Mouse (Mus musculus): ENCODE measurements at regions not wholly inside any gene's neighbourhood (a gene's known extent, or its start where the extent isn't known, plus 50 kb on each side); places are given as distances from the start of the nearest gene placed in this dataset.
"Not testable (repeated sequence)": the region's sequence is repeated elsewhere in the genome, so short reads cannot be mapped to it uniquely, and the experiment has no call there.

GRCm38 (mm10) chr12:19125541-19125940 is 611.2 kb downstream of the 5730507C01Rik start:
- H3K9me3 ChIP-seq, result peaks cover 70% of the 10 kb centered on the region
- H3K27ac ChIP-seq, result no peak overlapping the region
- WGBS, result 74% methylated on average over 4 of the region's 4 CpGs
- no peaks in the 10 kb centered on the region for H3K27me3 ChIP-seq (ENCODE audit: insufficient read depth, poor library complexity, severe bottlenecking)
- H3K4me3 ChIP-seq, result no peak overlapping the region
- DNase-seq (ENCODE audit: low spot score), result no peak
- no peaks in the 10 kb centered on the region for H3K4me1 ChIP-seq (replicated peaks)
- no peaks in the 10 kb centered on the region for H3K36me3 ChIP-seq

- Histone ChIP-seq H3K36me3 (no peaks in the 10 kb centered on the region), H3K4me1 (replicated peaks) (no peaks in the 10 kb centered on the region), H3K4me3 (no peak overlapping the region), H3K9me3 (peaks cover 47% of the 10 kb centered on the region), H3K27ac (no peak overlapping the region), H3K27me3 (ENCODE audit: insufficient read depth, poor library complexity, severe bottlenecking) (no peaks in the 10 kb centered on the region)
- DNase-seq (ENCODE audit: low spot score), result no peak
- 12% methylated on average over 43 of the region's 43 CpGs for WGBS
Observed at GRCm38 (mm10) chr12:19175631-19176030, 661.3 kb downstream of the 5730507C01Rik start.

DNA sequence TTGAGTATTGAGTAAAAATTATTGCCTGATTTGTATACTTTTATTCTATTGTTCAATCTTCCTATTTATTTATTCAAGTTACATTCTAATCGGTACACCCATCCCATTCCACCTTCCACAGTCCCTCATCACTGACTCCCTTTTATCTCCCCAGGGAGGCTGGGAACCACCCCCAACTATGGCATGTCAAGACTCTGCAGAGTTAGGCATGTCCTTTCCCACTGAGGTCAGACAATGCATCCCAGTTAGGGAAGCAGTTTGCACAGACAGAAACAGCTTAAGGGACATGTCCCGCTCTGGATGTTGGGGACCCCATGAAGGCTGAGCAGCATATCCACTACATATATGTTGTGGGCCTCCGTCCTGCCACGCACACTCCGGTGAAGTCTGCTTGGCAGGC is 678.1 kb downstream of the 5730507C01Rik start:
- DNase-seq (ENCODE audit: low spot score), result no peak
- WGBS, result 92% methylated on average over 5 of the region's 5 CpGs
- H3K27ac ChIP-seq, result no peak overlapping the region
- no peaks in the 10 kb centered on the region for H3K27me3 ChIP-seq (ENCODE audit: insufficient read depth, poor library complexity, severe bottlenecking)
- H3K9me3 ChIP-seq, result peaks cover 47% of the 10 kb centered on the region
- H3K4me3 ChIP-seq, result no peak overlapping the region
- H3K4me1 ChIP-seq (replicated peaks), result no peaks in the 10 kb centered on the region
- H3K36me3 ChIP-seq, result no peaks in the 10 kb centered on the region

DNA sequence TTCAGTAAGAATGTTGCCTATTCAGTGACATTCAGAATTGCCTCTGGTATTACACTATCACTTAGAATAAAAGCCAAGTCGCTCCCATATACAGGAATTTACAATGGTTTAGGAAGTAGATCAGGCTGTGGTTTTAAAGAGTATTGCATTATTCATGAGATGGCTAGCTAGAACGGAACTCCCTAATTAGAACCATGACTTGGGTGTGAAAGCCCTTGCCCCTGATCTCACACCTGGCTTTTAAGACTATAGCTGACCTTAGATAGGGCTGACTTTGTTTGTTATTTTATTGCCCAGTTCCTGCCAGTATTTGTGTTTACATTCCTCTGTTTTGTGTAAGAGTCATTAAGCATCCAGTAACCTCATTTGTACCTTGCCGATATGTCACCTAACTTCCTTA is 678.7 kb downstream of the 5730507C01Rik start:
- H3K36me3 ChIP-seq; H3K4me1 ChIP-seq (replicated peaks); H3K27ac ChIP-seq; H3K4me3 ChIP-seq; H3K27me3 ChIP-seq (ENCODE audit: insufficient read depth, poor library complexity, severe bottlenecking); DNase-seq (ENCODE audit: low spot score): not testable (repeated sequence)
- H3K9me3 ChIP-seq, result peaks cover 47% of the 10 kb centered on the region
- WGBS, result 81% methylated on average over 3 of the region's 3 CpGs

GRCm38 (mm10) chr12:19223996-19224395 is 709.7 kb downstream of the 5730507C01Rik start:
- H3K27me3 ChIP-seq (ENCODE audit: insufficient read depth, poor library complexity, severe bottlenecking), result not testable (repeated sequence)
- whole genome bisulfite sequencing, result 85% methylated on average over 1 of the region's 1 CpGs

DNA sequence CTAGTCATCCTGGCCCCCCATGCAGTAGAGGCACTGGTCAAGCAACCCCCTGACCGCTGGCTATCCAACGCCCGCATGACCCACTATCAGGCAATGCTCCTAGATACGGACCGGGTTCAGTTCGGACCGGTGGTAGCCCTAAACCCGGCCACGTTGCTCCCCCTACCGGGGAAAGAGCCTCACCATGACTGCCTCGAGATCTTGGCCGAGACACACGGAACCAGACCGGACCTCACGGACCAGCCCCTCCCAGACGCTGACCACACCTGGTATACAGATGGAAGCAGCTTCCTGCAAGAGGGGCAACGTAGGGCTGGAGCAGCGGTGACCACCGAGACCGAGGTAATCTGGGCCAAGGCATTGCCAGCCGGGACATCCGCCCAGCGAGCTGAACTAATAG is 707.6 kb upstream of the Gm21863 start:
- H3K9me3 ChIP-seq, result peaks cover 27% of the 10 kb centered on the region
- not testable (repeated sequence) for H3K4me3 ChIP-seq; H3K27ac ChIP-seq; H3K4me1 ChIP-seq (replicated peaks); H3K36me3 ChIP-seq; H3K27me3 ChIP-seq (ENCODE audit: insufficient read depth, poor library complexity, severe bottlenecking); DNase-seq (ENCODE audit: low spot score)
- 91% methylated on average over 23 of the region's 23 CpGs for WGBS

More at GRCm38 (mm10) chr12:19223996-19224395, 709.7 kb downstream of the 5730507C01Rik start:
- DNase-seq (ENCODE audit: low spot score); H3K9me3 ChIP-seq; H3K4me3 ChIP-seq; H3K27ac ChIP-seq; H3K4me1 ChIP-seq (replicated peaks); H3K36me3 ChIP-seq: not testable (repeated sequence)

DNA sequence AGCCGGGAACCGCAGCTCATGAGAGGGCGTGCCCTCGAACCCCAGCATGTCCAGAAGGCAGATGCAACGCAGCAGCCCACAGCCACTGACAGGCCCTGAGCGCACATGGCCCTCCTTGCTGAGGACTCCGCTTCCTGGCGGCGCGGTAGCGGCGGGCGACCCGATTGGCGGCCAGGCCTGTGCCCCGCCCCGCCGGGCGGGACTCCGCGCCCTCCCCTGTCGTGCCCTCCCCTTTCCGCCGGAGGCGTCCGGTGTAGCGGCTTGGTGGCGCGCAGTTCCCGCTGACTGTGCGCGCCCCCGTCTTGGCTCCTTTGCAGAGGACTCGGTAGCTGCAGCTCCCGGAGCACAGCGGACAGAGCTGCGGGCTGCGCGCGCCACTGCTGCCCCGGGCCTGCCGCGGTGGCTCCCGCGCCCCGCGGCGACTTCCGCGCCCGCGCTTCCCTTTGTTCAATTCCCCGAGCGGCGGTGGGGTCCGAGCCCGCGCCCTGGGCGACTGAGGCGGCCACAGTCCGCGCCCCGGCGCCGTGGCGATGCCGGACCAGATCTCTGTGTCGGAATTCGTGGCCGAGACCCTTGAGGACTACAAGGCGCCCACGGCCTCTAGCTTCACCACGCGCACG is 665.9 kb upstream of the Gm21863 start:
- Histone ChIP-seq H3K27ac (peak overlapping the region; percentile 66; the same call in 1 of the 2 replicates), H3K4me3 (peak overlapping the region; percentile 50), H3K9me3 (peaks cover 33% of the 10 kb centered on the region)
- not testable (repeated sequence) for H3K4me1 ChIP-seq (replicated peaks); H3K36me3 ChIP-seq; H3K27me3 ChIP-seq (ENCODE audit: insufficient read depth, poor library complexity, severe bottlenecking)
- peak; percentile 62 for DNase-seq (ENCODE audit: low spot score)
- WGBS, result 4% methylated on average over 75 of the region's 75 CpGs

DNA sequence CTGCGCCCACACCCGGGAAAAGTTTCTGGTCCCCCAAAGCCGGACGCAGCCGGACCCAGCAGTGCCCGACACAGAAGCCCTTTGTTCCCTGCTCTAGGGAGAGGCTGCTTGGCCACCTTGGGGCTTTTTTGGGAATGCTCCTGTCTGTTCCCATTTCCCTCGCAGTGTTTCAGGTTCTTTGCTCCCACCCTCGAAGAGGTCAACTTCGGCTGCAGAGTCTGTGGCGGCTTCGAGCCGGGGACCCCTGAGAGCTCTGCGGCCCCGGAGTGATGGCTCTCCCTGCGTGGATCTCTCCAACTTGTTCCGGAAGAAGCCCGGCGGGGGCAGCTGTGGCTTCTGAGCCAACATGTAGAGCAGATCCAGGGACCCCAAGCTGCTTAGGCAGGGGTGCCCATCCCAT is 665.3 kb upstream of the Gm21863 start:
- DNase-seq (ENCODE audit: low spot score), result peak; percentile 2
- H3K36me3 ChIP-seq, result not testable (repeated sequence)

DNA sequence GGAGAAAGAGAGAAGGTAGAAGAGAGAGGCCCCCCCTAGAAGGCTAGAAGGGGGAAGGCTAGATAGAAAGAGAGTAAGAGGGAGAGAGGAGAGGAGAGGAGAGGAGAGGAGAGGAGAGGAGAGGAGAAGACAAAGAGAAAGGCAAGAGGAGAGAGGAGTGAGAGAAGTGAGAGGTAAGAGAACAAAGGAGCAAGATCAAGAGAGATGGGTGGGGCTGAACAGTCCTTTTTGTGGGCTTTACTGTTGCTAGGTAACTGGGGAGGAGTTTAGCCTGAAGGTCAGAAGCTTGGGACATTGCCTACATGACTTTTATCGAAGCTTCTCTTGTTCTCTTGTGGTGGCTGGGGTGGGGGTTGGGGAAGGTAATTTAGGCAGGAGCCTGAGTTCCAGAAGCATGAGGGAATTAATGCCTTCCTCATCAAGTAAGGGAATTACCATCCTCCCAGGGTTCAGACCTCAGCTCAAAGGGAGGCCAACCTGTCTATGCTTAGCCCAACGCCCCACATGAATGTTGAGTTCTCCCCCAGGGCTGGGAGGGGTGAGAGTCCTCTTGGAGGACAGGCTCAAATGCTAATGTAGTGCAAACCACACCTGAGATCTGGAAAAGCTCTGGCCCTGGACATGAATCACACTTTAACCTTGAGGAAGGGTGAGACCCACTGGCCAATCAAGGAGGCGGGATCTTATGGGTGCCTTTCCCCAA is 662.1 kb upstream of the Gm21863 start:
- not testable (repeated sequence) for H3K27me3 ChIP-seq (ENCODE audit: insufficient read depth, poor library complexity, severe bottlenecking); DNase-seq (ENCODE audit: low spot score); H3K27ac ChIP-seq; H3K4me3 ChIP-seq; H3K36me3 ChIP-seq; H3K4me1 ChIP-seq (replicated peaks)
- peaks cover 30% of the 10 kb centered on the region for H3K9me3 ChIP-seq
- WGBS, result 91% methylated on average over 3 of the region's 3 CpGs

More for the DNA sequence above, 665.3 kb upstream of the Gm21863 start:
- H3K27ac ChIP-seq, result peak overlapping the region; percentile 66; the same call in 1 of the 2 replicates
- H3K27me3 ChIP-seq (ENCODE audit: insufficient read depth, poor library complexity, severe bottlenecking); H3K4me1 ChIP-seq (replicated peaks): not testable (repeated sequence)
- WGBS, result 50% methylated on average over 18 of the region's 18 CpGs
- H3K9me3 ChIP-seq, result peaks cover 30% of the 10 kb centered on the region
- H3K4me3 ChIP-seq, result peak overlapping the region; percentile 50
